Mouse (Mus musculus) CH12.LX (cell line): ENCODE measurements at regions not wholly inside any gene's neighbourhood (a gene's known extent, or its start where the extent isn't known, plus 50 kb on each side); places are given as distances from the start of the nearest gene placed in this dataset.

ENCODE experiments used
- DNase-seq: peaks from one replicate; pipeline ENCODE4 v3.0.0-alpha.2; 2013; ENCODE audit errors: extremely low read depth
- H3K27ac ChIP-seq: 2 replicates; pipeline ENCODE4 v1.5.1; 2012; ENCODE audit warnings: low read depth, mild to moderate bottlenecking, control low read depth, moderate library complexity; ENCODE audit not compliant: insufficient read depth
- H3K27me3 ChIP-seq: replicated peaks from 2 replicates; pipeline ENCODE3; 2012; ENCODE audit warnings: inconsistent platforms
- H3K36me3 ChIP-seq, 2 experiments: replicated peaks in 1 of 2; 2 replicates each; pipeline versions ENCODE3 to v1.6.1; 2012; ENCODE audit warnings: inconsistent platforms in 1 of 2, low read length in 1 of 2, mild to moderate bottlenecking in 1 of 2, mixed read lengths in 1 of 2, moderate library complexity in 1 of 2; ENCODE audit not compliant: control insufficient read depth in 1 of 2, insufficient read depth in 1 of 2
- H3K4me1 ChIP-seq, 2 experiments: 2 replicates each; pipeline ENCODE4 v1.6.1; 2012; ENCODE audit warnings: inconsistent platforms in 1 of 2, moderate library complexity in 1 of 2; ENCODE audit not compliant: insufficient read depth in 2 of 2, control insufficient read depth in 1 of 2
- H3K4me2 ChIP-seq: 2 replicates; pipeline ENCODE4 v1.6.1; 2012; ENCODE audit warnings: low read depth, mild to moderate bottlenecking, control low read depth; ENCODE audit not compliant: poor library complexity, insufficient read depth, severe bottlenecking
- H3K4me3 ChIP-seq, 3 experiments: fragments of 150-350 bp in 1 of 3; sonication (generic) in 1 of 3; replicated peaks in 1 of 3; 2 replicates each; pipeline versions ENCODE3 to v1.5.1; 2011 to 2012; ENCODE audit warnings: low read depth in 2 of 3, low read length in 2 of 3, mild to moderate bottlenecking in 2 of 3, moderate library complexity in 2 of 3, control low read depth in 1 of 3, improper control_type of control experiment in 1 of 3, inconsistent platforms in 1 of 3, mixed read lengths in 1 of 3; ENCODE audit not compliant: poor library complexity in 1 of 3
- H3K79me2 ChIP-seq: replicated peaks from 2 replicates; pipeline ENCODE4 v1.6.1; 2012; ENCODE audit warnings: mild to moderate bottlenecking, moderate library complexity; ENCODE audit not compliant: control insufficient read depth, poor library complexity, insufficient read depth, severe bottlenecking; ENCODE audit errors: extremely low read depth
- H3K9ac ChIP-seq: 2 replicates; pipeline ENCODE4 v1.6.1; 2012; ENCODE audit warnings: low read depth, mild to moderate bottlenecking, control low read depth, moderate library complexity; ENCODE audit not compliant: insufficient read depth
- H3K9me3 ChIP-seq: replicated peaks from 2 replicates; pipeline ENCODE3; 2012; ENCODE audit warnings: low read length, inconsistent platforms, mixed read lengths
- BHLHE40 ChIP-seq: IDR thresholded peaks from 2 replicates; pipeline ENCODE4 v1.6.1; 2011; ENCODE audit warnings: mild to moderate bottlenecking, low read depth, low read length, improper control_type of control experiment
- CHD1 ChIP-seq: IDR thresholded peaks from 2 replicates; pipeline ENCODE4 v1.6.1; 2012; ENCODE audit warnings: low read depth, low read length, improper control_type of control experiment, inconsistent platforms
- CHD2 ChIP-seq: IDR thresholded peaks from 2 replicates; pipeline ENCODE4 v1.6.1; 2011; ENCODE audit warnings: low read length, improper control_type of control experiment
- EP300 ChIP-seq: IDR thresholded peaks from 2 replicates; pipeline ENCODE4 v1.6.1; 2011; ENCODE audit warnings: low read length, improper control_type of control experiment
- HCFC1 ChIP-seq: IDR thresholded peaks from 2 replicates; pipeline ENCODE4 v1.6.1; 2012; ENCODE audit warnings: low read depth, mild to moderate bottlenecking, inconsistent platforms, low read length, improper control_type of control experiment
- IRF4 ChIP-seq: IDR thresholded peaks from 2 replicates; pipeline ENCODE4 v1.6.1; 2014; ENCODE audit warnings: low read depth, mild to moderate bottlenecking, inconsistent platforms, low read length, improper control_type of control experiment
- JUN ChIP-seq: IDR thresholded peaks from 2 replicates; pipeline ENCODE4 v1.6.1; 2011; ENCODE audit warnings: low read depth, mild to moderate bottlenecking, low read length, improper control_type of control experiment, moderate library complexity; ENCODE audit not compliant: insufficient read depth
- KAT2A ChIP-seq: IDR thresholded peaks from 2 replicates; pipeline ENCODE4 v1.6.1; 2012; ENCODE audit warnings: low read length, improper control_type of control experiment, inconsistent platforms; ENCODE audit not compliant: insufficient replicate concordance
- MAX ChIP-seq: IDR thresholded peaks from 2 replicates; pipeline ENCODE4 v1.6.1; 2011; ENCODE audit warnings: low read length, improper control_type of control experiment
- MAZ ChIP-seq: IDR thresholded peaks from 2 replicates; pipeline ENCODE4 v1.6.1; 2012; ENCODE audit warnings: low read depth, mild to moderate bottlenecking, inconsistent platforms, low read length, improper control_type of control experiment, moderate library complexity
- MEF2A ChIP-seq: IDR thresholded peaks from 2 replicates; pipeline ENCODE4 v1.6.1; 2014; ENCODE audit warnings: low read depth, mild to moderate bottlenecking, inconsistent platforms, low read length, improper control_type of control experiment, borderline replicate concordance
- NELFE ChIP-seq: IDR thresholded peaks from 2 replicates; pipeline ENCODE4 v1.6.1; 2011; ENCODE audit warnings: low read depth, low read length, improper control_type of control experiment
- NRF1 ChIP-seq: IDR thresholded peaks from 2 replicates; pipeline ENCODE4 v1.6.1; 2014; ENCODE audit warnings: low read depth, mild to moderate bottlenecking, inconsistent platforms, low read length, improper control_type of control experiment, moderate library complexity
- PAX5 ChIP-seq: IDR thresholded peaks from 2 replicates; pipeline ENCODE4 v1.6.1; 2012; ENCODE audit warnings: low read length, inconsistent platforms, mixed read lengths
- POLR2A ChIP-seq: IDR thresholded peaks from 2 replicates; pipeline ENCODE4 v1.6.1; 2011; ENCODE audit warnings: low read depth, mild to moderate bottlenecking, improper control_type of control experiment, low read length
- POLR2AphosphoS2 ChIP-seq: IDR thresholded peaks from 2 replicates; pipeline ENCODE4 v1.6.1; 2011; ENCODE audit warnings: low read depth, low read length, improper control_type of control experiment
- RAD21 ChIP-seq: IDR thresholded peaks from 2 replicates; pipeline ENCODE4 v1.6.1; 2011; ENCODE audit warnings: low read depth, mild to moderate bottlenecking, low read length, improper control_type of control experiment, moderate library complexity
- RCOR1 ChIP-seq: conservative IDR thresholded peaks from 2 replicates; pipeline ENCODE4 v1.6.1; 2012; ENCODE audit warnings: low read depth, mild to moderate bottlenecking, inconsistent platforms, low read length, improper control_type of control experiment
- SMC3 ChIP-seq: IDR thresholded peaks from 2 replicates; pipeline ENCODE4 v1.6.1; 2011; ENCODE audit warnings: low read depth, low read length, improper control_type of control experiment
- TCF12 ChIP-seq: IDR thresholded peaks from 2 replicates; pipeline ENCODE4 v1.6.1; 2014; ENCODE audit warnings: low read depth, mild to moderate bottlenecking, inconsistent platforms, low read length, improper control_type of control experiment
- UBTF ChIP-seq: IDR thresholded peaks from 2 replicates; pipeline ENCODE4 v1.6.1; 2012; ENCODE audit warnings: low read depth, mild to moderate bottlenecking, inconsistent platforms, low read length, improper control_type of control experiment, moderate library complexity
- USF1 ChIP-seq: IDR thresholded peaks from 2 replicates; pipeline ENCODE4 v1.6.1; 2014; ENCODE audit warnings: low read depth, mild to moderate bottlenecking, inconsistent platforms, low read length, improper control_type of control experiment
- ZC3H11A ChIP-seq: IDR thresholded peaks from 2 replicates; pipeline ENCODE4 v1.6.1; 2012; ENCODE audit warnings: low read depth, mild to moderate bottlenecking, inconsistent platforms, low read length, improper control_type of control experiment
- ZMIZ1 ChIP-seq: IDR thresholded peaks from 2 replicates; pipeline ENCODE4 v1.6.1; 2012; ENCODE audit warnings: low read depth, mild to moderate bottlenecking, inconsistent platforms, low read length, improper control_type of control experiment
- ZNF384 ChIP-seq: IDR thresholded peaks from 2 replicates; pipeline ENCODE4 v1.6.1; 2012; ENCODE audit warnings: low read depth, low read length, improper control_type of control experiment, inconsistent platforms
- dilution Hi-C: fragments of 300-500 bp; cut with MboI; formaldehyde crosslinking; loops from 2 replicates; pipeline ENCODE4 v1.14.3; 2020; ENCODE audit warnings: low sequenced_read_pairs; ENCODE audit not compliant: extremely low pct_unique_long_range_greater_than_20kb, extremely low pct_ligation_motif_present
- in situ Hi-C: fragments of 300-500 bp; cut with MboI; formaldehyde crosslinking; loops from 3 replicates; pipeline ENCODE4 v1.14.3; 2019; ENCODE audit warnings: low sequenced_read_pairs, low pct_ligation_motif_present, low pct_unique_long_range_greater_than_20kb, mixed read lengths

GRCm38 (mm10) chr11:21016791-21017329, 74.2 kb upstream of the Peli1 start:
- dilution Hi-C loops (no loop called here), in situ Hi-C loops (no loop called here)
- no peak overlapping the region for H3K27ac ChIP-seq
- no peak overlapping the region for H3K4me3 ChIP-seq
- no peaks in the 10 kb centered on the region for H3K36me3 ChIP-seq
- H3K9ac ChIP-seq = no peak overlapping the region
- no peak for TF ChIP-seq IRF4
- TF ChIP-seq JUN = no peak
- no peak for TF ChIP-seq RAD21
- no peak for TF ChIP-seq POLR2A
- TF ChIP-seq UBTF = no peak
- no peak for TF ChIP-seq HCFC1
- no peak for TF ChIP-seq PAX5
- no peak for TF ChIP-seq NELFE
- TF ChIP-seq ZC3H11A = no peak
- no peak for TF ChIP-seq MAZ
- TF ChIP-seq EP300 = no peak
- TF ChIP-seq RCOR1 = no peak
- TF ChIP-seq MEF2A = no peak
- no peak for TF ChIP-seq CHD1
- TF ChIP-seq, all 38 proteins: peak for 0
- no peak for DNase-seq
- H3K4me2 ChIP-seq = no peak overlapping the region
- H3K9me3 ChIP-seq = no peaks in the 10 kb centered on the region
- 0 out of 4 replicates have a peak, but pooled peaks cover 0 to 11% of the 10 kb centered on the region in 2 experiments for H3K4me1 ChIP-seq
- no peaks in the 10 kb centered on the region for H3K79me2 ChIP-seq
- no peaks in the 10 kb centered on the region for H3K27me3 ChIP-seq

- Histone ChIP-seq H3K27me3 (no peaks in the 10 kb centered on the region), H3K4me2 (no peak overlapping the region), H3K79me2 (no peaks in the 10 kb centered on the region), H3K9ac (no peak overlapping the region), H3K4me1 (peaks cover 0 to 25% of the 10 kb centered on the region in 2 experiments; a peak in 2 of 4 replicates), H3K9me3 (peaks cover 3% of the 10 kb centered on the region), H3K36me3 (no peaks in the 10 kb centered on the region), H3K4me3 (no peak overlapping the region), H3K27ac (no peak overlapping the region)
- TF ChIP-seq ZMIZ1 = no peak
- no peak for TF ChIP-seq UBTF
- no peak for TF ChIP-seq CHD2
- no peak for TF ChIP-seq BHLHE40
- no peak for TF ChIP-seq RCOR1
- TF ChIP-seq MAX = no peak
- TF ChIP-seq SMC3 = no peak
- TF ChIP-seq ZNF384 = no peak
- no peak for TF ChIP-seq KAT2A
- no peak for TF ChIP-seq USF1
- no peak for TF ChIP-seq HCFC1
- no peak for TF ChIP-seq PAX5
- no peak for TF ChIP-seq TCF12
- no peak for TF ChIP-seq POLR2AphosphoS2
- no peak for TF ChIP-seq CHD1
- no peak for TF ChIP-seq NRF1
- dilution Hi-C loops (no loop called here), in situ Hi-C loops (no loop called here)
- DNase-seq = no peak
These were observed 71.3 kb upstream of the Peli1 start for GRCm38 (mm10) chr11:21019829-21020228.
